Mouse (Mus musculus) c-Kit-positive CD71-positive TER-119-negative erythroid progenitor cells, embryonic 14.5 days (primary cell): ENCODE measurements around the gene Mkrn3.

Source experiments
- DNase-seq: peaks from one replicate; pipeline ENCODE4 v3.0.0-alpha.2; 2013; ENCODE audit warnings: low read depth

Mkrn3 gene

DNA sequence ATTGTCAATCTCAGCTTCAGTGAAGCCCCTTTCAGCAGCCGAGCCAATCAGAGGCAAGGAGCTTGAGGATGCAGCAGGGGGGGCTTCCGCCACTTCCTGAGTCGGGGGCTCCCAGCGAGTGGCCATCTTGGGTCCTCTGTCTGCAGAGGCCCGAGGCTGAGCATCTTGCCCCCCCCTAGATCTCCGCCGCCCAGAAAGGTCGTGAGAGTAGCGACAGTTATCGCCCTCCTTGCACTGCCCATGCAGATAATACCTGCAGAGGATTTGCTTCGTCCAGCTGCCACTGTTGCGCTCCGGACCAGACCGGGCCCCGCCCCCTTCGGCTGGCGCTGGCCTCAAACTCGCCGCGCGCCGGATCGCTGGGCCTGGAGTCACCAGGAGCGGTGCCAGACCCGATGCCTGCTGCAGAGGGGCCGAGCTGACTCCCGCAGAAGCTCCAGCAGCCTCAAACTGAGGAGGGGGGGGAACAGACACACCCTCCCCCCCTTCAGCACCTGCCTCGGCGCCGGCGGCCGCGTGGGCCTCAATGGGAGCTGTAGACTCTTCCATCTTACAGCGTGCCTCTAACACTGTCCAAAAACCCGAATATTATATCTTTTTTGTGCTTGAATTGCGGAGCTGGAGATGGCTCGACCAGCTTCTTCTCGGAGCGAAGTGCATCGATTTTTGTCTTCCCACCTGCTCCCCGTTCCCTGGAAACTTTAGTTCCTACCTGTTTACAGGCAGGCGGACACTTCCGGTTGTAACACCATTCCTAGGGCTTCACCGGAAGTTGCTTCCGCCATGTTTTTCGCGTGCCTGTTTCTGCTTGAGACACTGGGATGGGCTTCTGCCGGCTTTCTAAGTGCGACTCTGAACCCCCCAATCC, at the start of gene Mkrn3:
TSS of gene Mkrn3 (minus strand) at position 647 of the 868 bp plus-strand sequence.
- peak; percentile 46 for DNase-seq

DNA sequence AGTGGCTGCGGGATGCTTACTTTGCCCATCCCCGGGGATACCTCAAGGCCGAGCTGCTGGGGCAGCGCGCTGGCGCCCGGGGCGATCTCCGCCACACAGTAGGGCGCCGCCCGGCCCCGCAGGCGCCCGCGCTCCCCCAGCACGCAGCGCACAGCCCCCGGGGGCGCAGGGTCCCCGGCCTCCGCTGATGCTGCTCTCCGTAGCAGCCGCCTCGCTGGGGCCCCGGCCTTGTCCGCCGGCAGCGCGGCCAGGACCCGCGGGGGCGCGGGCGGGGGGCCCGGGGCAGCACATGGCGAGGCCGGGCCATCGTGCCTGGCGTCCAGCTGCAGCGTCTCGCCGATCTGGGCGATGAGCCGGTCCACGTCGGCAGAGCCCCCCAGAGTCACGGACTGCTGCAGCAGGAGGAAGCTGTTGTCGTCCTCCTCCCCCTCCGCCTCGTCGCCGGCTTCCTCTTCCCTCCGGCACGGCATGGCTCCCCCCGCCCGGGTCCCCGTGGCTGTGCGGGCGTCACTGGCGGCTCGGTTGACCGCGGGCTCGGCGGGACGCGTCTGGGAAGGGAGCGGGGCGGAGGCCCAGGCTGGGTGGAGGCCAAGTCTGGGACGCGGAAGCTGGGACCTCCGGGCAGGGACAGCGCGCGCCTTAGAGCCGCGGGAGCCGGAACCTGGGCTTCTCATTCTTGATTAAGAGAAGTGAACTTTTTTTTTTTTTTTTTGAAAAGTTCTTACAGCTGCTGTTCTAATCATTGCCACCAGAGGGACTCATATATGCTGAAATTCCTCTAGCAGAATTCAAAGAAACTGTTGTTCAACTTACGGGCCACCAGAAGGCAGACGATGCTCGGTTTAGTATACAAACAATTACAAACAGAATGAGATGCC, 44.2 kb upstream of the Mkrn3 start, which contains the start of gene Peg12:
TSS of gene Peg12 (minus strand) at position 633 of the 878 bp plus-strand sequence.
- peak; percentile 16 for DNase-seq

DNA sequence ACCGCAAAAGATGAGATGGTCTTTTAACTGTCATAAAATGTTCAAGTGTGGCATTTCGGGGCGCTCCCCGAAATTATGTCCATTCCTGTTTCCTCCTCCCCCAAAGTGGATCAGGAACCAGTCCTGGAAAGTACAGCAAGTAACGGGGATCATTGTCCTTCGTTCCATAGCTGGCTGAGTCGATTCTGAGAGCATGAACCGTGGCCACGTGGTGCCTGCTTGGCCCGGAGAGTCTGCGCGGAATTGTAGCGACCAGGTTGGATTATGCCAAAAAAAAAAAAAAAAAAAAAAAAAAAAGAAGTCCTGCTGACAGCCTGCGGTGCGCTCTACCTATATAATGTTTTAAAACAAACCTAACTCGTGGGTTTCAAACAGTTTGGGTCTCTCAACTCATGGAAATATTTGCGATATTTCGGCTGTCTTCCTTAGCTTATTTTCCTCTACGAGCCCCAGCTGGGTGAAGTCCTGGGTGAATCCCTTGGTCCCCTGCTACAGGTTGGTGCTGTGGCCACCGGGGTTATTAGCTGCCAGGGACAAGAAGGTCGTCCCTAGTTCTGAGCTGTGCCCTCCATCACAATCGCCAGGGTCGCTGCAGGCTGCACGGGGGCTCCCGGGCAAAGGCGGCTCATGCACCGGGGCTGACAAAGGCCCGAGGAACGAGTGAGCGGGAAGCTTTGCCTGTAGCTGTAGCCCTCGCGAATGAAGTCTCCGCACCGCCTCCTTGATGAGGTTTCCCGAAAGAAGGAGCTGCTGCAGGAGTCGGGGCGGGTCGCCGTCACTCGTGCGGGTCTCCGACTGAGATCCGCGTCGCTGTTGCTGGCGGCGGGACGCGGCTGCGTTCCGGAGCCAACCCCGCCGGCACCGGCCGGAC, 43.3 kb upstream of the Mkrn3 start:
- DNase-seq = no peak

DNA sequence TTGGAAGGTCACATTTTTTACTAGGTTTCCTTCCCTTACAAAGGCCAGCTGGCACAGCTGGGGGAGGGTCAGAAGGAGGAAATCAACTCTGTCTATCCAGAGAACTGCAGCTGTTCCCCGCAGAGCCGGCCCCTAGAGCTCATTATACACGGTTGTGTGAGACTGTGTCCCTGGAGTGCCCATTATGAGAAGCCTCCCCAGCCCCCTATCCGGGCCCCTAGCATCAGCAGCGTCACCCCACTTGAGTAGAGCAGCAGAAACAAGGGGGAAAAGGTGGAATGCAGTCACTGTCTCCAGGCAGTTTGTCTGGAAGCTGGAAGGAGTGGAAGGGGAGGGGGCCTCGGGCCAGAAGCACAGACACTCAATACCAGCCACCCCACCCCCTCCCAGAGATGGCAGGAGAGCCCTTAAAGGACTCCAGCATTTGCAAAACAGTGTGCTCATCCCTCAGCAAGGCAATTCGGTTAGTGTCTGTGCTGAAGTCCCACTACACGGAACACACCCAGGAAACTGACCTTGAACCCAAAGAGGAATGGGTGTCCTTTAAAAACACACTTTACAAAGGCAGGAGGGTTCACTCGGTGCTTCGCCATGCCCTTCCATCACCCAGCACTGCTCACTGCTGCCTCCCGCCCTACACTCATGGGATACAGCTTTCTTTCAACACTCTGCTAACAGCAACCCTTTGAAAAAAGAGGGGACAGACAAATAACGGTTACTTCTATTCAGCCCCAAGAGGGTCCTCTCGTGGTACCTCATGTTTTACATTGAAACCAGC, 42.5 kb upstream of the Mkrn3 start:
- DNase-seq = no peak

DNA sequence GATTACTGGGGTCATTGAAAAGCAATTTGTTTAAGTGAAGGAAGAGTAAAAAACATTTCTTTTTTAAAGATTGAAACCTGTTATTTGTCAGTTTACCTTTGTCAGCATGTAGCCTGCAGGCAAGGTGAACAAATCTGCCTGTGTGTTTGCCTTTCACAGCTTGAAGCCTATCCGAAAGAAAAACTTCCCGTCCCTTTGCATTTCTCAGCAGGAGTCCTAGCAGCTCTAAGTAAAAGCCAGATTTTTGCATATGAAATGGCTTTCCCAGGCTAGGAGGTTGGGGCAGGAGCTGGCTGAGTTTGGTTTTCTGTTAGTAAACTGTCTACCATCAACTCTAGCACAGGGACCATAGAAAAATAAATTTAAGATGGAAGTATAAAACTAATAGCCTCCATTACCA, 32.4 kb upstream of the Mkrn3 start:
- DNase-seq = no peak

DNA sequence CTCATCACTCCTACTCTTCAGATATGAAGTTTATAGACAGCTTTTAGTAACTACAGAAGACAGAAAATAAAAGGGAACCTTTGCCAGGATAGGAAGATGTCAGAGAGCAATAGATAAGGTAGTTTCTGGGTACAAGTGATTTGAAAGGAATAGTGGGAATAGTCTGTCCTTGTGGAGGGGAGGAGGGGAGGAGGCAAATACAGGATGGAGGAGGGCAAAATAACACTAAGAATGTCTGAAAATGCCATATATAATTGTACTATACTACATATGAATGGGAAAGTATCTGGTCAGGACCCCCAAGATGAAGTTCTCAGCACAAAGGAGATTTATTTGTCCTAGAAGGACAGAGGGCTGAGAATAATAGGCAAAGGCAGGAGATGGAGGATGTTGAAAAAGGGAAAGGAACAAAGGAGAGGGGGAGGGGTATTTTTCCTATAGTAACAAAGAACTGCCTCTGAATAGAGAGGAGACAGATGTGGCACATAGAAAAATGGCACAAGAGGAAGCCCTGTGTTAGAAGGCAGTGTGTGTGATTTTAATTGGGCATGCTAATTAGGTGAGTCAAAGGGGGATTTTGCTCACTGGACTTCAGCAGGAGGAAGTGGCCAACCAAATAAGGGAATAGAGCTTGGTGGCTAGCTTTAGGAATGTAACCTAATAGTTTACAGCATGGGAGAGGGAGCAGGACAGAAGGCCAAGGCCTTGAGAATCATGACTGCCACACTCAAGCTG, 25.7 kb upstream of the Mkrn3 start:
- DNase-seq = no peak

DNA sequence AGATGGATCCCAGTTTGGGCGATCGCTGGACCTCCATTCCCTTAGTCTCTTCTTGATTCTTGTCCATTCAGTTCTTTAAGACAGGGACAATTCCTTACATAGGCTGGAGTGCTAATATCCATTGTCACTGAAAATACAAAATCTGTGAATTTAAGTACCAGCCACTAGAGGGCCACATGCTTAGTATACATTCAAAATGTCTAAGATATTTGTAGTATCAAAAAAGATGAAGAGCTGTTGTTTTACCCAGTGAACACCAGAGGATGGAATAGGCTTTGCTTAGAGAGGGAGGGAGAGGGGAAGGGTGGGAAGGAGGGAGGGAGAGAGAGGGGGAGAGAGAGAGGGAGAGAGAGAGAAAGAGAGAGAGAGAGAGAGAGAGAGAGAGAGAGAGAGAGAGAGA, 16.5 kb upstream of the Mkrn3 start:
- DNase-seq = no peak

DNA sequence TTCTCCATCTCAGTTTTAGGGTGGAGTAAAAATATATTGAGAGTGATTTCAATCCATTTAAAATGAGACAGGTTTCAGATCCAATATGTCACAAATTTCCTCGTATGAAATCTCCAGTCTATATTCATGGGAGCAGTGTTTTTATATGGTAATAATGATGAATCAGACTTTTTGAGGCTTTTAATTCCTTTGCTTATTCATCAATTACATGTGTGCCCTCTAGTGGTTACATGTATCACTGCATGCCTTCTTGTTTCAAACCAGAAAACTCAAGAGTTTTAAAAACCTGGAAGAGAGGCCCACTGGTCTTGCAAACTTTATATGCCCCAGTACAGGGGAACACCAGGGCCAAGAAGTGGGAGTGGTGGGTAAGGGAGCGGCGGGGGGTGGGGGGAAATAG, 13.3 kb upstream of the Mkrn3 start:
- peak; percentile 7 for DNase-seq

DNA sequence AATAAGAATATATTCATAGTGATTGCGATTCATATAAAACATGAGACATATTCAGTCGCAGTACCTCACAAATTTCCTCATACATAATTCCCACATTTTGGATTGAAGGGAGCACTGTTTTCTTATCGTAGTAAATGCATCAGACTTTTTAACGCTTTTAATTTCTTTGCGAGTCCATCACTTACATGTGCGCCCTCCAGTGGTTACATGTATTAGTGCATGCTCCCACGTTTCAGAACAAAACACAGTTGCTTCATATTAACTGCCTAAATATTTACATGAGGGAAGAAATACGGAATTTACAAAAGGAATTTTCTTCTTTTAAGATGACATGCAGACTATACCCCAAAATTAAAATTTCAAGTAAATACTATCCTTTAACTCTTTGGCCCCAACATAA, 8.4 kb upstream of the Mkrn3 start:
- DNase-seq = peak; percentile 14

DNA sequence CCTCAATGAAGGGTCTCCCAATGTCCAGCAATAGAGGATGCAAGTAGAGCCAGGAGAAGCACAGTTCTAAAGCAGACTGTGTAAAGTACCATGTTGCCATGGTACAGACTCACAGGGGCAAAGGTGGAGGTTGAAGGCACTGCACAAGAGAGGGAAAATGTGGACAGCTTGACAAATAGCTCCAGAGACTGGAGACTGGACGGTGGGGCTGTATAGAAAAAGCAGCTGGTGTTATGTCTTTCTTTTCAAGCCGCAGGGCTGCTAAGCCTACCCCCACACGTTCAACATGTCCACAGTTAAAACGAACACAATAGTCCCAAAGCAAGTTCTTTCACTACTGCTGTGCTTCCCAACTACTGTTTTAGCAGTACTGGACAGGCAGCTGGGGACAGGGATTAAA, 3.3 kb upstream of the Mkrn3 start:
- no peak for DNase-seq

DNA sequence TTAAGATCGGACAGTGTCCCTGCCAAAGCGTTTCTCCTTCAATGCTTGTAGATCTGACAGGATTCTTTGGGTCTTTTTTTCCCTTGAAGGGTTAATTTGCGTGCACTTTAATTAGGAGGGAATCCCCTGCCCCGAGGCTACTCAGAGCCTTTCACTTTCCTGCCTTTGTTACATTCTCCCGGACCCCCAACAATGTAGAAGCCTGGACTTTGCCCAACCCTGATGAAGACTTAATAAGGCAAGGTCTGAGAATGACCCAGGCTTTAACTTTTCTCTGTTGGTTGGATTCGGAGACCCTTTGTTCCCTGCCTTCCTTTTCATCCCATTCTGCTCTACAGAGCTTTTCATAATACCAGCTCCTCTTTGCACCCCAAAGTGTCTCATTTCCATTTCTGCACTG, 627 bp upstream of the Mkrn3 start:
- DNase-seq = no peak

DNA sequence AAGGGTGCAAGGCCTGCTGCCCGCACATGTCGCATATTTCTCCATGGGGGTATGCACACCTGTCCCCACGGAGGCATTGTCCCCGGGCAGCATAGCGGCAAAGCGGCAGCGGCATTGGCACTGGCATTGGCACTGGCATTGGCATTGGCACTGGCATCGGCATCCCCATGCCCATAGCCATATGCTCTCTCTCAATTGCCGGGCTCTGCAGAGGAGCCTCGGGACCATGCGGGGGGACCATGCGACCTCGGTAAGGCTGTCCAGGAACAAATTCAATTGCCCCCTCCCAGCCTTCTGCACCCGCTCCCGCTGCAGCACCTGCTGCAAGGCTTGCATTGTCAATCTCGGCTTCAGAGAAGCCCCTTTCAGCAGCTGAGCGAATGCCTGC, 840 bp downstream of the Mkrn3 start:
- DNase-seq = no peak

DNA sequence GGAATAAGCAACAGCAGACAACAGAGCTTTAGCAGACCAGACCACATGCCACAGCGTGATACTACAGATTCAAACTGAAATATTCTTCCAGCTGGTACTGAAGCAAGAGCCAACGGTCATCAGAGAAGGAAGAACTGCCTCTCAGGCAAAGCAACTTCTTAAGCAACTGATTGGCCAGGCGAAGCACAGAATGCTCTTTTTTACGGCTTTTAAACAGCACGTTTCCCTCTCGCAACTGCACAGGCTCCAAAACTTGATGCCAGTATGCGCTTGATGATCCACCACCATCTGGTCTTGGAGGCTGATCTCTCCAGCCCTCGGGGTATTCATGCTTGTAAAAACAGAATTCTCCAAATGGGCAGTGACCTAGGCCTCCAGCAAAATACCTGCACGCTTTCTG, 1.6 kb downstream of the Mkrn3 start:
- no peak for DNase-seq

DNA sequence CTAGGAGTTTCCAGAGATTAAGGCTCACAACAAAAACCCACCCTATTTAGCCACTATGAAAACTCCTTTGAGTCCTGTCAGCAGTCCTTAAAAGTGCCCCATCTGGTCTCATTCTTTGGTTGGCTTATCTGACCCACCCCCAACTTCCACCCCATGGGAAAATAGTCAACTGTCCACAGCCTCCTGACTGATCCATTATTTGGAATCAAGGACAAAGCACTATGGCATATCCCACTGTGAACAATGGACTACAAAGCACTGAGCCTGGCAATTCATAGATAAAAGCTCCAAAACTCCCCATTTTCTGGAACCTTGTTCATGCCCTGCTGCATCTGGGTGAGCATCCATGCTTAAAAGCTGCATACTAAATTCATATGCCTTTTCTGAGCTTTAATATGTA, 3.8 kb downstream of the Mkrn3 start:
- DNase-seq = no peak

DNA sequence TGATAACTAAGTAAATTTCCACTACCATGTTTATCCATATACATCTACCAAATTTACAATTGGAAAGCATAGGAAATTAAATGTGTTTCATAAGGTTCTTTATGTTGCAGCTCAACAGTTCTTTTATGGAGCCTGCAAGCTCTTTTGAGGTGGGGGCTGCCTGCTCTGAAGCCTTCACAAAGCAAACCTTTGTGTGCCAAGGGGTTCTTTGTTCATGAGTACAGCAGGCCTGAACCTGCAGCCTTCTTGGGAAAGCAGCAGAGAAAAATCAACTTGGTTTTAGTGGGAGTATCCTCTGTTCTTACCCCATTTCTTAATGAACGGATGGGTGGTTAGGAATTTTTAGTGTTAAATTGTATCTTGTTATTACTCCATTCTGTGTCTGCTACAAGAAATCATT, 4.7 kb downstream of the Mkrn3 start:
- DNase-seq = no peak

DNA sequence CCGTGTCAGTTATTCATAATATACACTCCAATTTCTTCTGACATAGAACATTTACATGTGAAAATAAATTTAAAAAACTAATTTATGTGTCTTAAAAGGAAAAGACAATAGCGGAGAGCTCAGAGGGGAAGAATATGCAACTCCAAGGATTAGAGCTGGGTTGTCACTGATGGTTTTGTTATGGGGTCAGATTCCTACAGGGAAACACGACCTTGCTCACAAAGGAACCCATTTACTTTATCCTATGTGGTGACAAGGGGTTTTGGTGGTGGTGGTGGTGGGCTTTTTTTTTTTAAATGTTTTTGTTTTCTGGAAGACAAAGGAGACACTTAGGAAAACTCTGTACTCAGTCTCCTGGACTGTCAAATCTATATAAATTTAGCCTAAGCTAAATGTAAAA, 12.1 kb downstream of the Mkrn3 start:
- DNase-seq = no peak

DNA sequence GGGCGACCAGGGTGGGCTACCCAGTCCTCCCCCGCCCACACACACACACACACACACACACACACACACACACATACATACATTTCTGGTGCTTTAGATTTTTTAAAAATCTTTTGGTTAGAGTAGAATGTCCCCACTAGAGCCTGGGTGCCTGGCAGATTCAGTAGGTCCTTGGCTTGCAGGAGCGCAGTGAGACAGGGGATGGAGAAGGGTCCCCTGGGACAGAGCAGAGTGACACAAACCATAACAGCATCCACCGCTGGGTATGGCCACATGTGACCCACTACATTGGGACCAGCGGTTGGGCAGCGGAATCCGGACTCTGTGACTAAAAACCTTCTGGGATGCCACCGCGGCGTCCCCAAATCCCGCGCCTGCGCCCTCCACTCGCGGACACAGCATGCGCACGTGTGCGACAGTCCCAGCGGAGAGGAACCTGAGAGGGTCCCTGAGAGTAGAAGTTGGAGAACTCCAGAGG, 13.3 kb downstream of the Mkrn3 start:
- DNase-seq = no peak

DNA sequence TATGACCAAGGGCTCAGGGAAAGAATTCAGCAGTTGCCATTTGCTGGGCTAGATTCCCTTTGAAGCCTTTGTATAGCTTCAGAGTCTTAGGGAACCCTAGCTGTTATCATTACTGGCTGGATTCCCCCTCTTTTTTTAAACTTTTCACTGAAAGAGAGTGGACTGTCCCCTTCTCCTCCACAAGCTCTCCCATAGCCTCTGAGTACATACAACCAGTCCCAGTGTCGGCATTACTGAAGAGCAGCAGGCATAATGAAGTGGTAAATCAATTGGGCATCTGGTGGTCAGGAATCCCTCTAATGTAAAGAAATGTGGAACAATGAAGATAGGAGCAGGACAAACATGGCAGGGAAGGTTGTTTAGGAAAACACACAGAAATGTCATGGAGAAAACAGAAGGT, 27.7 kb downstream of the Mkrn3 start:
- no peak for DNase-seq

DNA sequence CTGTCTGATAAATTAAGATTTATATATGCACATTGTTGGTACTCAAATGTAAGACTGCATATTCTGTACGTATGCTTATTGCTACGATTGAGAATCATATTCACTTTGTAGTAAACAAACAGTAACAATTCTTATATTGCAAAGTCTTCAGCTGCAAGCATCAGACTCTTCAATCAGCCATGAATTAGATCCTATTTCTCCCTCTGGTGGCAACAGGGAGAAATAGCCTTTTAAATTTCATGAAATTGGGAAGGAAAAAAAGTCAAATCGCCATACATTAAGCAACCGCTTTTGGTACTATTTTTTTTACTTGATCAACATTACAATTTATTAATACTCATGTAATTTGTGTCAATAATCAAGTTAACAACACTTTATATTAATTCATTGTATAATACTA, 31.6 kb downstream of the Mkrn3 start:
- DNase-seq = no peak

DNA sequence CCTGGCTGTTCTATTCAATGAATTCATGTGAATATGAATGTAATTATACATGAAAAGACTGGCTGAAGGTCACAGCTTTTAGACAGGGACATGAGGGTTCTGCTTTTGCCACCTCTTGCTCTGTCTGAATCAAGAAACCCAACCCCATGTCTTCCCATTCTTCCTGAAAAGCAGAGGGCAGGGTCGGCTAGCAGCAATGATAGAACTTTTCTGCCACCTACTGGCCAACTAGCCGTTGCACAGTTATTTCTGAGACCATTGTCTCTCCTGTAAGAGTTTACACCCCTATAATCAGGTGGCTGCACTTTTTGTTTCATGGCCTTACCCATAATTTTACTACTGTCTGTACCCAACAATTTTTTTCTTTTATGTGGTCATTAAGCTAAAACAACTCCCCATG, 37.5 kb downstream of the Mkrn3 start:
- DNase-seq = no peak

DNA sequence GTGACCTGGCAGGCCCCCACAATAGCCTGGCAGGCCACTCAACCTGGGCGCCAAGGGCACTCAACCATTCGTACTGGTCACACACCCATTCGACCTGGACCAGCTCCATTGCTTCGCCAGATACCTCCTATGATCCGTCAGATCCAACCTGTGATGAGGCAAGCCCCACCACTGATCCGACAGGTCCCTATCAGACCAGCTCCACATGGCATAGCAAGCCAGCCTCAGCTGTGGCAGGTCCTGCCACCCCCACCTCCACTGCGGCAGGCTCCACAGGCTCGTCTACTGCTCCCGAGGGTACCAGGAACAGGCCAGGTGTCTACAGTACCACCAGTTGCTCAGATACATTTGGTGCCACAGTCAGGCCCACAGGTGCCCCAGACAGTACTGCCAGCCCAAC, 41.4 kb downstream of the Mkrn3 start:
- DNase-seq = no peak
